Mouse (Mus musculus) midbrain, postnatal 0 days (tissue): ENCODE results near the gene Tnxb. TPM values are rescaled to one million over a fixed set of nuclear protein-coding genes. Genes with fewer than 3 reads are reported as not detected.

Source experiments
- ATAC-seq: fragments of 200-750 bp; cut with Nextera tagmentation; 2 replicates; pipeline ENCODE4 v1.8.0; 2017; ENCODE audit warnings: moderate number of reproducible peaks, mild to moderate bottlenecking, moderate TSS enrichment, moderate library complexity; ENCODE audit not compliant: low FRiP score
- DNase-seq: peaks from one replicate; pipeline ENCODE4 v3.0.0-alpha.2; 2015; ENCODE audit warnings: low spot score
- H3K27ac ChIP-seq: fragments of 300-500 bp; sonication (generic); 2 replicates; pipeline ENCODE4 v1.5.1; 2014; ENCODE audit warnings: low read depth, mild to moderate bottlenecking, low read length, mixed read lengths
- H3K27me3 ChIP-seq: fragments of 300-500 bp; sonication (generic); 2 replicates; pipeline ENCODE4 v1.6.1; 2014; ENCODE audit warnings: low read length, control low read depth, mixed read lengths; ENCODE audit not compliant: insufficient read depth
- H3K36me3 ChIP-seq: fragments of 300-500 bp; sonication (generic); 2 replicates; pipeline ENCODE4 v1.6.1; 2014; ENCODE audit warnings: low read length, control low read depth, mixed read lengths; ENCODE audit not compliant: insufficient read depth
- H3K4me1 ChIP-seq: fragments of 300-500 bp; sonication (generic); 2 replicates; pipeline ENCODE4 v1.6.1; 2014; ENCODE audit warnings: mild to moderate bottlenecking, control low read depth, antibody characterized with exemption, low read length, mixed read lengths; ENCODE audit not compliant: insufficient read depth
- H3K4me2 ChIP-seq: fragments of 300-500 bp; sonication (generic); 2 replicates; pipeline ENCODE4 v1.6.1; 2014; ENCODE audit warnings: low read depth, mild to moderate bottlenecking, low read length, mixed read lengths; ENCODE audit not compliant: poor library complexity, severe bottlenecking
- H3K4me3 ChIP-seq: fragments of 300-500 bp; sonication (generic); 2 replicates; pipeline ENCODE4 v1.5.1; 2014; ENCODE audit warnings: low read depth, mild to moderate bottlenecking, low read length, moderate library complexity
- H3K9ac ChIP-seq: fragments of 300-500 bp; sonication (generic); replicated peaks from 2 replicates; pipeline ENCODE4 v1.6.1; 2014; ENCODE audit warnings: mild to moderate bottlenecking, low read length, moderate library complexity, mixed read lengths; ENCODE audit not compliant: poor library complexity, severe bottlenecking
- H3K9me3 ChIP-seq: fragments of 300-500 bp; sonication (generic); 2 replicates; pipeline ENCODE4 v1.6.1; 2016; ENCODE audit warnings: low read length, control low read depth
- CTCF ChIP-seq: IDR thresholded peaks from 2 replicates; pipeline ENCODE4 v1.5.1; 2016; ENCODE audit warnings: antibody characterized with exemption, mild to moderate bottlenecking
- WGBS: fragments of 180-500 bp; shearing (Covaris S2); extraction: QIAGEN DNeasy Blood & Tissue Kit; methylation state at CpG from one replicate; pipeline ENCODE4 v1.1.7; 2014; 5-methylcytosine and 5-hydroxymethylcytosine counted together
- polyA plus RNA-seq: library from polyadenylated mRNA; unstranded; fragments of >200 nt; fragmentation: Nextera tagmentation; extraction: Ambion mirVana; gene quantifications from 2 replicates; pipeline ENCODE4 v1.2.1, GENCODE M21; 2015
- total RNA-seq: library from RNA; depleted of rRNA; stranded (reverse); fragments of >200 nt; gene quantifications from 2 replicates; pipeline ENCODE4 v1.2.3, GENCODE M21; 2014

The Tnxb gene
- total and polyA plus RNA-seq, 2 experiments from 2014 or later: 0.30 to 3.5 TPM

DNA sequence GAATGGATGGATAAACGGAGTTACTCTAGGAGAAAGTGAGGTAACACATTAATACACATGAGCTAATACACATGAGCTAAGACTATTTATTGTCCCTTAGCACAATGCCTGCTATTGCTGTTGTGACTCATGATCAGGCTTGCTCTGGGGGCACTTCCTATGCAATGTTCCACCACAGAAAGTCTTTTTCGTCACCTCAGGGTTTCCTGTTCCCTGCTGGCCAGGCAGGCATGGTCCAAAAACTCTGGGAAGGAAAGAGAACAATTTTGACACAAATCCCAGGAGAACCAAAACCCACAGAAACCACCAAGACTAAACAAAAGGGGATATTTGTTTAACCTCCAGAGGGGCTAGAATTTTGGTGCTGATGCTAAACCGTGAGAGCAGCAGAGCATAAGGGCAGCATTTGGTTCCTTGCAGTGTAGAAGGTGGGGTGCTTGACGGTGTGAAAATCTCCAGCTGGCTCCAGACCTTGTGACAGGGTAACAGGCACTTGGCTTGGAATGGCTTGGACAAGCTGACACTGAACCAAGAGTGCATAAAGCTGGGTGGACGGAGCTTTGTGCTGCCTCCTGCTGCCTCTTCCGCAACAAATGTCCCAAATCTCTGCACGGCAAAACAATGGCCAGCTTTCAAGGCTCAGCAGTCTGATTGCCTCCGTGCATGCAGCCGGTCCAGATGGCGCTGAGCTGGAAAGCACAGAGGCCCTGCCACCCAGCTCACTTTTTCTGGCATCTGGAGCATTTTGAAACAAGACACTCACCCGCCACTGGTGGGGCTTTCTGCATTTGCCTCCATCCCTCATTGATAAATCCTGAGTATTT lies 29.3 kb upstream of the Tnxb start:
- peak; percentile 73 for DNase-seq

GRCm38 (mm10) chr17:34641945-34642344 lies 28.4 kb upstream of the Tnxb start:
- no peak for DNase-seq
- no peak overlapping the region for H3K4me3 ChIP-seq
- H3K9ac ChIP-seq: no peak overlapping the region
- no peaks in the 10 kb centered on the region; the same call in 1 of the 2 replicates for H3K4me1 ChIP-seq
- H3K9me3 ChIP-seq: no peaks in the 10 kb centered on the region
- H3K36me3 ChIP-seq: no peaks in the 10 kb centered on the region
- no peak overlapping the region for H3K4me2 ChIP-seq
- no peak for ATAC-seq
- 91% methylated on average over 3 of the region's 3 CpGs for WGBS
- H3K27me3 ChIP-seq: no peaks in the 10 kb centered on the region
- no peak for TF ChIP-seq CTCF
- H3K27ac ChIP-seq: no peak overlapping the region

More for the DNA sequence above, 29.3 kb upstream of the Tnxb start:
- TF ChIP-seq CTCF: peak; percentile 26; the same call in 1 of the 2 replicates
- Histone ChIP-seq H3K9ac (no peak overlapping the region), H3K4me2 (no peak overlapping the region), H3K27me3 (no peaks in the 10 kb centered on the region), H3K27ac (peak overlapping the region; percentile 32; the same call in 1 of the 2 replicates), H3K4me1 (no peaks in the 10 kb centered on the region), H3K36me3 (no peaks in the 10 kb centered on the region), H3K9me3 (no peaks in the 10 kb centered on the region), H3K4me3 (no peak overlapping the region)
- no peak for ATAC-seq
- 12% methylated on average over 11 of the region's 11 CpGs for WGBS

DNA sequence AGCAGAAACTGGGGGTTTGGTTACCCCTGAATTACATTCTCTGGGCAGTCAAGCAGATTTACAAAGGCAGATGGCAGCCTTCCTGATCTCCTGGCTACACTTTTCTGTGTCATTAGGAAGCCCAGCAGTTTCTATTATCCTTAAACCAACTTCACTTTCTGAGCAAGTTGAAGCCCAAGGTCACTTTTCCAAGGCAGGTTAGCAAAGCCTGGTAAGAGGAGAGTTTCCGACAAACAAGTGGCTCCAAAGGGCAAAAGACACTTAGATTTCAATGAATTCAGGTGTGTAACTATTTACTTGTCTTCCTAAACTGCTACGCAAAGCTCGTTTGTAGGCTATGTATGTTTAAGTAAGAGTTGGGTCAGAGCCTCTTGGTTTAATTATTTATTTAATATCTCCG lies 27.0 kb upstream of the Tnxb start:
- Histone ChIP-seq H3K27me3 (no peaks in the 10 kb centered on the region), H3K27ac (no peak overlapping the region), H3K4me1 (peaks cover 7% of the 10 kb centered on the region), H3K9me3 (no peaks in the 10 kb centered on the region), H3K9ac (no peak overlapping the region), H3K4me2 (no peak overlapping the region), H3K4me3 (no peak overlapping the region), H3K36me3 (0 out of 2 replicates have a peak, but pooled peaks cover under 1% of the 10 kb centered on the region)
- WGBS: 88% methylated on average over 4 of the region's 4 CpGs
- no peak for ATAC-seq
- no peak for DNase-seq
- TF ChIP-seq CTCF: no peak

DNA sequence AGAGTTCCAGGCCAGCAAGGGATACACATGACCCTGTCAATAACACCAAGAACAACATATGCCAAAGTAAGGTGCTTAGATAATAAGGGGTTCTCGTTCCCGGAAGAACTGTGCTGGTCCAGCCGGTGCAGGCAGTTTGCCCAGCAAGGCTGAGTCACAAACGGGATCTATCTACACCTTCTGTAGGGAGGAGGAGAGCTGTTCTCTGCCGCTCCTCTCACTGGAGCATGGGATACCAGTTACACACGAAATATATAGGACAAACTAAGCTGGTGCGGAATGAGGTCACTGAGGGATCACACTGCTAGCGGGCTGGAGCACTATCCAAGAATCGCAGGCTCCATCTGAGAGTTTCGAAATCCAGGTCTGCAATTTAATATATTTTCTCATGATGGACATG lies 26.4 kb upstream of the Tnxb start:
- Histone ChIP-seq H3K9me3 (no peaks in the 10 kb centered on the region), H3K27ac (no peak overlapping the region), H3K4me3 (no peak overlapping the region), H3K4me2 (no peak overlapping the region), H3K27me3 (no peaks in the 10 kb centered on the region), H3K36me3 (peaks cover 4% of the 10 kb centered on the region; the same call in 1 of the 2 replicates), H3K4me1 (peaks cover 7% of the 10 kb centered on the region), H3K9ac (no peak overlapping the region)
- ATAC-seq (no peak), DNase-seq (no peak)
- WGBS: 84% methylated on average over 10 of the region's 10 CpGs
- no peak for TF ChIP-seq CTCF

- no peaks in the 10 kb centered on the region for H3K27me3 ChIP-seq
- peak within 1 kb of the TSS; percentile 55 for H3K4me2 ChIP-seq
- H3K36me3 ChIP-seq: peaks cover 11% of the 10 kb centered on the region
- no peaks in the 10 kb centered on the region for H3K9me3 ChIP-seq
- H3K27ac ChIP-seq: peak within 1 kb of the TSS; percentile 52; the same call in 1 of the 2 replicates
- peak; percentile 73 for ATAC-seq
- WGBS: 1% methylated on average over 16 of the region's 16 CpGs
- H3K4me1 ChIP-seq: peaks cover 7% of the 10 kb centered on the region
- peak within 1 kb of the TSS; percentile 43 for H3K4me3 ChIP-seq
- H3K9ac ChIP-seq: peak within 1 kb of the TSS; percentile 44
- DNase-seq: peak; percentile 98
- TF ChIP-seq CTCF: no peak
Observed at GRCm38 (mm10) chr17:34644608-34645007, 25.7 kb upstream of the Tnxb start, which contains the start of gene Fkbpl. Gene Fkbpl (plus strand): TSS chr17:34644764.

DNA sequence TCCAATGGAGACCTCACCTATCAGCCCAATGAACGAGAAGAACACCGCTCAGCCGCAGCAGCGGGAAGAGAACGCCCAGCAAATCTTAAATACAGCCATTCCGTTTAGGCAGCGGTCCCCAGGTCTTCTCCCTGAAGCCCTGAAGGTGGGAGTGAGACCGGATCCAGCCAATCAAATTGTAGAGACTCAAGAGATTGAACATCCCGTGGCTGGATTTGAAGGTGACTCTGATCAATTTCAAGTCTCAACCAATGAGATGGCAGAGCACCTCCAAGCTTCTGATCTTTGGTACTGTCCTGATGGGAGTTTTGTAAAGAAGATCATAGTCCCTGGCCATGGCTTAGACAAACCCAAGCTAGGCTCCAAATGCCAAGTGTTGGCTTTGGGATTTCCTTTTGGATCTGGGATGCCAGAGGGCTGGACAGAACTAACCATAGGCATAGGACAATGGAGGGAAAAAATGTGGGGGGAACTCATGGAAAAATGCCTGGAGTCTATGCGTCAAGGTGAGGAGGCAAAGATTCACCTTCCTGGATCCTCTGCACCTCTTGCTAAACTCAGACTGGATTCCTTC lies 25.0 kb upstream of the Tnxb start:
- Histone ChIP-seq H3K4me3 (peak overlapping the region; percentile 43), H3K27me3 (no peaks in the 10 kb centered on the region), H3K27ac (no peak overlapping the region; the same call in 1 of the 2 replicates), H3K4me2 (peak overlapping the region; percentile 55), H3K9ac (no peak overlapping the region), H3K36me3 (peaks cover 17% of the 10 kb centered on the region), H3K9me3 (no peaks in the 10 kb centered on the region), H3K4me1 (peaks cover 7% of the 10 kb centered on the region)
- 50% methylated on average over 10 of the region's 10 CpGs for WGBS
- ATAC-seq (no peak), DNase-seq (no peak)
- TF ChIP-seq CTCF: no peak
